Mouse (Mus musculus) granulocyte monocyte progenitor cell, adult 5-6 weeks (primary cell): ENCODE results near the gene Gm28048. TPM values are rescaled to one million over a fixed set of nuclear protein-coding genes. Genes with fewer than 3 reads are reported as not detected.

Source experiments
- ATAC-seq: replicated peaks from 2 replicates; pipeline ENCODE4 v1.8.0; 2016; ENCODE audit warnings: mild to moderate bottlenecking, moderate TSS enrichment, inconsistent platforms; ENCODE audit not compliant: poor library complexity, severe bottlenecking
- total RNA-seq, 2 experiments: library from RNA; stranded (forward) in 1 of 2; stranded (reverse) in 1 of 2; fragments of 200-712, 200-1000 nt in 1 of 2; fragments of >200 nt in 1 of 2; fragmentation: Nextera tagmentation in 1 of 2; gene quantifications; 2 replicates each; pipeline ENCODE4 v1.2.3; 2014 to 2017

Gene Gm28048
- total RNA-seq, 2 experiments from 2014 or later = 48.6 to 70.6 TPM

DNA sequence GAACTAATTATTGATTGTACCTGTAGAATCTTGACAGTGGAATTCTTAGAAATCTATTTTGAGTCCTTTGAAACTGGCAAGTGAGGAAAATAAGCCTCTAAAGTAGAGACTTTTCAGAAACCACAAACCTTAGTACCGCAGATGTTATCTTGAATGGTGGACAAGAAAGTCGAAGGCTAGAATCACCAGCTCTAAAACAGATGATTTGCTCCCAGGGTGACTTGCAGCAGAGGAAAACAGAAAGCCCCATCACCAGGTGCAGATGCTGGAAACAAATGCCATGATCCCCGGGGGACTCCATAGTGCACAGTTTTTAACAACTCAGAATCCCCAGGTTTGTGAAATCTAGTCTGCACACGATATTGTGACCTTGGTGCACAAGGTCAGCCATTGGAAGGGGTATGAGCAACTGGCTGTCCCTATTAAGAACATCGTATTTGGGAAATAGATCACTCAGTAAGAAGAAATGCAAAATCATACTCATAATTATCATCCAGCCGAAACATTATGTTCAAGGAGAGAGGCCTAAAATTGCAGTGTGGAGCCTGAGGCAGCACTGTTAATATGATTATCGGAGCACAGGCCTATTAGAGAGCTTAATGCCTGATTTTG is 116.1 kb downstream of the Gm28048 start:
- ATAC-seq = no peak

DNA sequence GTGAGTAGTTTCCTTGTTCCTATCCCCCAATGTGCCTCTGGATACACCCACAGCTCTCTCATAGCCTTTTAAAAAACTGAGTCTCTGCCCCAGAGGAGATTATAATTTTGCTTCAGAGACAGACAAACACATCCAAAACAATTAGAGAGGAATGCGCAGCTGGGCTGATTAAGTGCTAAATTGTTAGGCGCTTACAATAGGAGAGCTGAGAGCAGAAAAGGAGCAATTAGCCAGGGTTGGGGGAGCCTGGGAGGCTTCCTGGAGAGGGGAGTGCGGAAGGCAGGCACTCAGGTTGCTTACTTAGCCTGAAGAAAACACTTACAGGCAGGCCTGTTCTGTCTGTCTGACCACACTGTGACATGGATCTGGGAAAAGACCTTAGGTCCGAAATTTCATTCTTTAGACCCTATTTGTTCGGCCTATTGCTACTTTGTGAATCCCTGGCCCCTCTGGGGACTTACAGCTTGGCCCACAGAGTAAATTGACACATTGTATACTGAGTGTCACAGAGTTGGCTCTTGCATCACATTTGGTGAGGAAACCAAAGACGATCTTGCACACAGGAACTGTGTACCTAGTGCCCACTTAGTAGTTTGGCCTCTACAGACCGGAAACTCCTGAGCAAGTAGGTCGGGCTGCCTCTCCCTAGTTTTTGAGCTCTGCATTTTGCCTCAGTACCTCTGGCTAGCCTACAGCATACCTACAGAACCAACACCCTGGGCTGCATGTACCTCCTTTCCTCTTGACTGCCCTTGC is 117.4 kb downstream of the Gm28048 start:
- ATAC-seq = peak; percentile 56

DNA sequence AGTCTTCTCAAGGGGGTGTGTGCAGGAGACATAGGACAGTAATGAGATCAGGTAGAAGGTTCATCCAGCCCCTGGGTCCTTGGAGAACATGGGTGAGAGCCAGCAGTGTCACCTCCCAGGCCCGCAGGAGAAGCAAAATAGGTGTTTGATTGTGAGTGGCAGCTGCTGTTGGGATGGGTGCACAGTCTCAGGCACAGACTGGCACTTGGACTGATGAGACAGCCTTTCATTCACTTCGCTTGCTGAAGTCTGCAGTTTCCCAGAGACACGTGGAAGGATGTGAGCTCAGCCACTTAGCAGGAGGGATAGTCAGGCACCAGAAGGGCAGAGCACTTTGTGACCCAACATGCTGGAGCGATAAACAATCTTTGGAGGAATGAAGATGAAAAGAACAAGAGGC is 118.3 kb downstream of the Gm28048 start:
- ATAC-seq = no peak

DNA sequence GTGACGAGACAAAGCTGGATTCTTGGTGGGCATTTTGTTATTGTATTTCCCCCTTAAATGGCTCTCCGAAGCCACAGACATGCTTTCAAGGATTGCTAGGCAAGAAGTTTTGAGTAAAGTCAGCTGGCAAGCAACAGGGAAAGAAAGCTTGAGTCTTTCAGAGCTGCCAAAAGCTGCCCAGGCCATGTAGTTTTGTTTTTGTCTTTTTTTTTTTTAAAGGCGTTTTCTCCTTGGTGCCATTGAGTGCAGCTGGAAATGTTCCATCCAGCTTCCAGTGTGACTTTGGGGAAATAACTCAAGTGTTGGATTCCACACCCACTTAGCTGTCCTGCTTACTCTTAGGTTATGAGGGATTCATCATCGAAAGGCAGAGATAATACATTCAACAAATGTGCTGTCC is 120.6 kb downstream of the Gm28048 start:
- ATAC-seq = no peak

DNA sequence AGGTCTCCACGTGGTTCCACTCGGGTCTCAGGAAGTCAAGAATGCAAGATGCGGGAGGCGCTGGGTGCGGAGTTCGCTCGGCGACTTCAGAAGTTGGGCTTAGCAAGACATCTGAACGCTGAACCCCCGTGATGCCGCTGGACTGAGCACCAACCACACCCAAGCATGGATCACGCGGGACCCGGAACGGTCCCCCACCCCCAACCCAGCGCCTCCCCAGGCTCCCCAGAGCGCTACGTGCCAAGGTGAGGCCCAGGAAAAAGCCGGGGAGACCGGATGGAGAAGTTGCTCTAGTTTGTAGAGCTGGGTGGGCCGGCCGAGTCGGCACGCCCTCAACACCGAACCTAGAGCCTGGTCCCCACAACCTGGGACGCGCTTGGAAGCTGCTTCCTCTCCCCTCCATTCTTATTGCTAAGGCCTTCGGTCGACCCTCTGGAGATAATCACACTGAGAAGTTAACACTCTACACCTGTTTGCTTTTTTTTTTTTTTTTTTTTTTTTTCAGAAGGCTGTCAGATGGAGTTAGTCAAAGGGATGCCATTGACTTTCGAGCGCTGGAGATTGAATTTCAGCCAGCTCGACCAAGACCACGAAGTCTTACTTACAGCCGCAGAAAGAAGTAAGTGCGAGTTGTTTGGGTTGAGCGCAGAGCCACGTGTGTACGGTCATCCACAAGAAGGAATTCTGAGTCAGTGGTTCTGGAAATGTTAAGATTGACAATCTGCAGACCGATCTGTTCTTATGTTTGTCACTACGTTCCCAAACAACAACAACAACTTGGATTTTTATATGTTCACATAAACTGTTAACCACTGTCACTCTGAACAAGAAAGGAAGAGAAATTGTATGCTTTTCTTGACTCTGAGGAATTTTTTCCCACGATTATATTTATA is 121.3 kb downstream of the Gm28048 start, which contains the start of gene B3gnt2:
TSS of gene B3gnt2 (minus strand) at position 627 of the 893 bp plus-strand sequence.
- peak; percentile 14 for ATAC-seq

DNA sequence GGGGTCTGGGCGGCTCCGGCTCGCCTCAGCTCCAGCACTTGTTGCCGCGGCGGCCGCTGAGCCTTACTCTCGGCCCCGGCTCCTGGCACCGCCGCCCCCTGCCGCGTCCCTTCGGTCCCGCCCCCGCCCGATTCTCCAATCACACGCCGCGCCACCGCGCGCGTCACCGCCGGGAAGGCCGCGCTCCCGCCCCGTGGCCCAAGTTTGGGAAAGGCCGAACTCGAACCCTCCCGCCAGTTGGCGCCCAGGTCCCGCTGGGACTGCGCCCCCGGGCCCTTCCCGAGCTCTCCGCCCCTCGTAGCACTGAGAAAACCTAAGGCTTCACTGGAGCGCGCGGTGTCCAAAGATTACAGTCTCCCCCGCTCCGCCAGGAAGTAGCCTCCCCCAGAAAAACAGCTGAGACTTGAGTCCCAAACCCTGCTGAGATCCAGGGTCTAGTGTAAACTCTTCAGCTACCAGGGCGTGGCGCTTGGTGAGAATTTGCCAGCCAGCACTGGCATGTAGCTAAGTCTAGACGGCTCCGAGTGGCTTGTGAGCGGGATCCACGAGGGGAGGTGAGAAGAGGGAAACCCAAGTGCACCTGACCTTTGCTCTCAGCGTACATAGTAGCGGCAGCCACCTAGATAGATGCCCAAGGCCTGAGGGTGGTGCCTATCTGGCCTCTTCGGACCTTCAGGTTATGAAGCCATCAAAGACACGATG is 122.1 kb downstream of the Gm28048 start:
- peak; percentile 62 for ATAC-seq

GRCm38 (mm10) chr11:22859301-22859632 is 122.6 kb downstream of the Gm28048 start:
- ATAC-seq = no peak

DNA sequence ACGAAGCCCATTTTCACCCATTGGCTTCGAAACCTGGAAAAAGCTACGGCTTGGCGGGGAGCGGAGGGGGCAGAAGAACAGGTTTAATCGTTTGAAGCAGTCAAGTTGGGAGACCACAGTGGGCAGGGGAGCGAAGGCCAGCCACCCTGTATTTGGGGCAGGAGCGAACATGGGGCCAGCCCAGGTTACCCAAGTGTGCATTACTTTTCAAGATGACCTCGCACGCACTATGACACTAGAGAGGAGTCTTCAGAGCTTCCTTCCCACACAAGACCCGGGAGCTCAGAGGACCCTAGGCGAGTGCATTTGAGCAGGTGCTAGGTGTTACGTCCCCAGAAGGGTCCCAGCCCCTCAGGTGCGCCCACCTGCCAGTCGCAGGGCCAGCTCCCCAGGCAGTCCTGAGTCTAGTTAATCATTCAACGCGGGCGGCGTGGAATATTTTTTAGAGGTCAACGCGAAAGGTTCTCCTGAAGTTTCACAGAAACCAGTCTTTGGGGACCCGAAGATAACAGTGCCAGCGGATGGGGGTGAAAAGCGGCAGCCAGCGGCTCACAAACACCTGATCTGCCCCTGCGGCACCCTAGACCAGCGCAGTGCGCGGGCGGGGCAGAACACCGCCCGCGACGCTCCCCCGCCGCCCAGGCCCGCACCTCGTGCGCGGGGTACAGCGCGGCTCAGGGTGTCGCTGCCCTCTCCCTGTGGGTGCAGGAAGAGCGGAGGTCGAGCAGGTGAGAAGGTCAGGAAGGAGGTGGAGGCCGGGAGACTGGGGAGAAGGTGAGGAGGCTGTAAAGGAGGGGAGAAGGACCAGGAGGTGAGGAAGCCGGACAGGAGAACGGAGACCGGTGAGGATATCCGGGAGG is 123.2 kb downstream of the Gm28048 start:
- no peak for ATAC-seq

DNA sequence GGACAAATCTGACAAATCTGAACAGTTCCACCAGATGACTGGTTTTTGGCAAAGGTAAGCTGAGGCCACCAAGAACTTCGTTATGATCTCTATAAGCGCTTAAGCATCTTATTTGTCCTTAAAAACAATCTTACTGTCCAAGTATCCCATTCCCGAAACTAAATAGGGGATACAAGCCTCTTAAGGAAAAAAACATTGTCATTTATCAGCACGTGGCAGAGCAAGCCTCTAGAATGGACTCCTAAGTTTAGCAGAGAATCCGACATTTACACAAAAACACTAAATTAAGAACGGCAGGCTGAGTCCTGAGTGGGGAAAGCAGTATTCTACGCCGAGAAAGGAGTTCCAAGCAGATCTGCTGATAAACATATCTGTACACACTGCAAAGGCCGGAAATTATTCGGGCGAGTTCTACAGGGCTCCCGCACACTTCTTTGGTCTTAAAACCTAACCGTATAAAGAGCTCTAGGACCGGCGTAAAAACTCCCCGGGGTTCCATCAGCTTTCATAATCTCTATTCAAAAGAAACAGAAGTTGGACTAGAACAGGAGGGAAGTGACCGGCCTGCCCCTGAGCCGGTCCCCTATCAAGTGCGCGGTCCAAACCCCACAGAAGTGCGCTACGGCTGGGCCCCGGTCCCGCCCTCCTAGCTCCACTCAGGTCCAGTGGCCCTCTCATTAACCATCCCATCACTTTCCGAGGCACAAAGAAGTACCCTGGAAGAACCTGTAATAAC is 124.0 kb downstream of the Gm28048 start:
- peak; percentile 9; the same call in 1 of the 2 replicates for ATAC-seq

- ATAC-seq = 0 out of 2 replicates have a peak, but pooled peaks have one; percentile 2
Measured at GRCm38 (mm10) chr11:22857106-22857704, 124.7 kb downstream of the Gm28048 start.

DNA sequence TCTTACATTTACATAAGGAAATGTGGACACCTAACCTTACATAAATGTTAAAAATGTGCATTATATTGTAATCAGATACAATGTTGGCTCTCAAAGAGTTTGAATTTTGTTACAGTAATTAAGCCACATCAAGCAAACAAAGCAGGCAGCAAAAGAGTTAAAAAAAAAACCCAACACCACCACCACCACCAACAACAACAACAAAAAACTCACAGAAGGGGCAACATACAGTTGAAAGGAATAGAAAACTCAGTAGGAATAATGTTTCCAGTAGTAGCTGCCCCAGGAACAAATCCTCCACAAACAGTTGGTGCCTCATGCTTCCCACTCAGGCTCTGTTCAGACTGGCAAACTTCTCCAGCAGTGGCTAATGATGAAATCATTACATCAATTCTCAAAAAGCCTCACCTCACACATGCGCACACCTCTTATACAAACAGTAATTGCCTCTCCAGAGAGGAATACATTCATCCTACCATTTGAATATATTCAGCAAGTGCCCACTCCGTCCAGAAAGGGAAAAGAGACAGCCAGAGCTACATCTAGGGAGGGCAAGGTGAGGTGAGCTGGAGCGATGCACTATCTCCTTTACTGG is 125.4 kb downstream of the Gm28048 start:
- ATAC-seq = no peak

- ATAC-seq = no peak
Measured at GRCm38 (mm10) chr11:22854571-22854970, 127.3 kb downstream of the Gm28048 start.

DNA sequence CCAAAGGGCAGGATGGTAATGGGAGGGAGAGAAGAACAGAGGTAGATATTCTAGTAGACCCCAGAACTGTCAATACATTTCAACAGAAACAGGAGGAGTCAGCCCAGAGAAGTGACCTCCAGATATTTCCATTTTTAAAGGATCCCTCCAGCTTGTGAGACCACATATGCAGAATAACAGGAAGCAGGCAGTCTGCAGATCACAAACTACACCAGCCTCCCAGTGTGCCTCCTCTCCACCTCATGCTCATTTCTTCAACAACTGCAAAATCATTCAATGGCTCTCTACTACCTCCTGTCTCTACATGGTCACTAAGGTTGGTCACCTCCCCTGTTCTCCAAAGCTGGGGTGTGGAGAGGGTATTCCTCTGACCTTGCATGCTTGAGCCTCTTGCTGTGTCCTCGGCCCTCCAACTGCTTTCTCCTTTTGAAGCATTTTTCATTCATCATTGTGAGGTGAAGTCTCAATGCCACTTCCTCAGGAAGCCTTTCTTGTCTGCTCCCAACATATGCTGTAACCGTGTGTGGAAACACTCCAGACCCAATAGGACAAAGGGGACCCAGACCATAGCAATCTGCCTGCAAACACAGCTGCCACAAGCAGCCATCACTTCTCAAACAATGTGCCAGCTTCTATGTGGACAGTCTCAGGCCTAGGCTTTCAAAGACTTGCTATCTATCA is 128.3 kb downstream of the Gm28048 start:
- ATAC-seq = peak; percentile 58

DNA sequence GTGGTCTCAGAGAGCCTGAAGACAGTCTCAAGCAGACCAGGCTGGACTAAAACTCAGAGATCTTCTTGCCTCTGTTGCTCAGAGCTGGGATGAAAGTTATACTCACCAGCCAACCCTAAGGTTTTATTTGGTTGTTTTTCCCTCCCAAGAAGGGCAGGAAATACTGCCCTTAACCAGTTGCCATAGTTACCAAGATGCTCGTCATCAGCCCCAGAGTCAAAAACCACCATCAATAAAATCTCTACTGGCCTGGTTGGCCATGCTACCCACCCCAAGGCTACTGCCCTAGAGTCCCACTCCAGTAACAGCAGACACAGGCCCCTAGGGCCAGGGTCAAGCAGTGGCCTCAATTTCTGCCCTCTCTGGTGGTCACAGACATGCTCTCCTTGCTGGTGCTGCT is 129.4 kb downstream of the Gm28048 start:
- no peak for ATAC-seq

GRCm38 (mm10) chr11:22851416-22851815 is 130.5 kb downstream of the Gm28048 start:
- ATAC-seq = peak; percentile 45

GRCm38 (mm10) chr11:22850077-22850476 is 131.8 kb downstream of the Gm28048 start:
- ATAC-seq = peak; percentile 54

DNA sequence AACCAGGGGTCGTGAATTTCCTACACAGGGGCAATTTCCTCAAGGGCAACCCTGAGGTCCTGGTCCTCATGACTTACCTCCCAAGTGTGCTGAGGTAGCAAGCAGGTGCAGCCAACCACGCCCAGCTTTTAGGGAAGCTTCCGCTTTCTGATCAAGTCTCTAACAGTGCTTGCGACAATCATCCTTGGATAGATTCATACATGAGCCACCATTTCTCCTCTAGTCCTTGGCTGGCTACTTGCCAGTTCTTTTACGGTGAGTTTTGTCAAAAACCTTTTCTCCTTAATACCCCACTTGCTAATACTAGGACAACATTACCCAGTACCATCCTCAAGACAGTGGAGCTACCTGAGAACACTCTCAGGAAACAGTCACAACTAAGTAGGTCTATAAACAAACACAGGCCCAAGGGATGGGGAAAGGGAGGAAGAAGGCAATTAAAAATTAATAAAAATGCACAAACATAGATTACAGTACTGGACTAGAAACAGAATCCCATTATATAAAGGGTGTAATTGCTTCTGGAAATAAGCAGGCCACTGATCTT is 133.2 kb downstream of the Gm28048 start:
- ATAC-seq = peak; percentile 29
